Mouse (Mus musculus): ENCODE results near the gene Dbh. TPM values are rescaled to one million over a fixed set of nuclear protein-coding genes. Genes with fewer than 3 reads are reported as not detected.

Dbh gene
- polyA plus RNA-seq, 1 experiment, result not detected

DNA sequence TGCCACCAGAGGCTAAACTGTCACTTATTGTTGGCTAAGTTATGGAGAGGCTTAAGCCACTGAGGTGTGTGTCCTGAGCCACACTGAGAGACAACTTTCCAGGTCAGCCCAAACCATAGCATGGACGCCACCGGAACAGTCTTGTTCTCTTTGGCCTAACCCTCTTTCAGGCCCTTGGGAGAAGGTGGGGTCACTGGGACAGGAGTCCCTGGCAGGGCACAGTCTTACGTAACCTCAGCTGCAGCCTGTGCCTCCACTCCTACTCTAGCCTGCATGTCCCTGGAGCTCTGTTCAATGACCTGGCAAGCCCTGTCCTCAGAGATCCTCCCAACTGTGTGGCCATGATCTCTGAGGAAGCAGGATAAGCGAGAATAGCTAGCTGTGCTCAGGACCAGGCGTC is 42.1 kb downstream of the Dbh start:
- WGBS, result 96% methylated on average over 5 of the region's 5 CpGs

DNA sequence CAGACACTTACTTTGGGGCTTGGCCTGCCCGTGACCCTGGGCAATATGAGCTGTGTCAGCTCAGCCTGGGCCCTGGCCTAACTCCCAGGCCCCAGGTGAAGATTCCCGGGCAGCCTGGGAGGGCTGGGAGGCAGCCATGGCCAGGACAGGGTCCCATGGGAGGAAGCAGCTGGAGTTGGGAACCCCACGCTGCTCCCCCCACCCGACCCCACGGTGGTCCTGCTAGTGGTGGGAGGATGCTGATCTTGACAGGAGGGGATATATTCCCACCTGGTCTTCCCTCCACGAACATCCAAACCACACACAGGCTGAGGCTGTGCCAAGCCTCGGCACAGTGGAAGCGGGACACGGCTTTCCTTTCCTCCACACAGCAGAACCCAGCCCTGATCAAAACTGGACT is 44.3 kb downstream of the Dbh start:
- TF ChIP-seq CTCF (IDR thresholded peaks at IDR 0.05; ENCODE audit: insufficient read depth, low read depth, low read length) (no peak), POLR2A (IDR thresholded peaks at IDR 0.05; ENCODE audit: insufficient read depth, low read depth, low read length) (no peak)
- no peak overlapping the region for H3K27ac ChIP-seq (ENCODE audit: insufficient read depth, low read depth, low read length)
- H3K4me1 ChIP-seq (ENCODE audit: control insufficient read depth, insufficient read depth, low read length), result peaks cover 44% of the 10 kb centered on the region
- H3K4me3 ChIP-seq (ENCODE audit: insufficient read depth, low read depth, low read length), result no peak overlapping the region
- 77% methylated on average over 9 of the region's 9 CpGs for WGBS

More for the DNA sequence above, 42.1 kb downstream of the Dbh start:
- Histone ChIP-seq H3K27ac (ENCODE audit: insufficient read depth, low read depth, low read length) (no peak overlapping the region), H3K4me3 (ENCODE audit: insufficient read depth, low read depth, low read length) (no peak overlapping the region), H3K4me1 (ENCODE audit: control insufficient read depth, insufficient read depth, low read length) (peaks cover 27% of the 10 kb centered on the region)
- no peak for TF ChIP-seq POLR2A (IDR thresholded peaks at IDR 0.05; ENCODE audit: insufficient read depth, low read depth, low read length)
- TF ChIP-seq CTCF (IDR thresholded peaks at IDR 0.05; ENCODE audit: insufficient read depth, low read depth, low read length), result no peak

- no peak overlapping the region for H3K27ac ChIP-seq (ENCODE audit: insufficient read depth, low read depth, low read length)
- H3K4me1 ChIP-seq (ENCODE audit: control insufficient read depth, insufficient read depth, low read length), result peaks cover 44% of the 10 kb centered on the region
- 50% methylated on average over 5 of the region's 5 CpGs for WGBS
- H3K4me3 ChIP-seq (ENCODE audit: insufficient read depth, low read depth, low read length), result no peak overlapping the region
- no peak for TF ChIP-seq CTCF (IDR thresholded peaks at IDR 0.05; ENCODE audit: insufficient read depth, low read depth, low read length)
- no peak for TF ChIP-seq POLR2A (IDR thresholded peaks at IDR 0.05; ENCODE audit: insufficient read depth, low read depth, low read length)
Observed at GRCm38 (mm10) chr2:27209816-27210215, 44.8 kb downstream of the Dbh start.

DNA sequence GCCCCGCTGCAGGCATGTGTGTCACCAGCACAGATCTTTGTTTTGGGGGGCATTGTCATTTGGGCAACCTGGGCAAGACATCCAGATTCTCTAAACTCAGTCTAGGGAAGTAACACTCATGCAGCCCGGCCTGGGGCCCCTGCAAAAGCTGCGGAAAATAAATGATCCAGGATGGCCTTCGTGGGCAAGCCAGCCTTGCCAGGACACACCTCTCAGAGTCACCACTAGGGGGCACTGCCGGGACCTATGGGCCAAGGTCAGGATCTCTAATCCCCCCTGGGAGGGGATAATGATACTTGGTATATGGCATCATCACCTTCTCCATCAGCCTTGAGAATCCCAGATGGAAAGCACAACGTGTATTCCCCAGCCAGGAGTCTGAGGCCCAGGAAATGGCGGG is 45.2 kb downstream of the Dbh start:
- no peak overlapping the region for H3K4me3 ChIP-seq (ENCODE audit: insufficient read depth, low read depth, low read length)
- no peak overlapping the region for H3K27ac ChIP-seq (ENCODE audit: insufficient read depth, low read depth, low read length)
- TF ChIP-seq POLR2A (IDR thresholded peaks at IDR 0.05; ENCODE audit: insufficient read depth, low read depth, low read length) (no peak), CTCF (IDR thresholded peaks at IDR 0.05; ENCODE audit: insufficient read depth, low read depth, low read length) (peak; percentile 36; the same call in 1 of the 2 replicates)
- WGBS, result 68% methylated on average over 7 of the region's 7 CpGs
- peaks cover 44% of the 10 kb centered on the region for H3K4me1 ChIP-seq (ENCODE audit: control insufficient read depth, insufficient read depth, low read length)

DNA sequence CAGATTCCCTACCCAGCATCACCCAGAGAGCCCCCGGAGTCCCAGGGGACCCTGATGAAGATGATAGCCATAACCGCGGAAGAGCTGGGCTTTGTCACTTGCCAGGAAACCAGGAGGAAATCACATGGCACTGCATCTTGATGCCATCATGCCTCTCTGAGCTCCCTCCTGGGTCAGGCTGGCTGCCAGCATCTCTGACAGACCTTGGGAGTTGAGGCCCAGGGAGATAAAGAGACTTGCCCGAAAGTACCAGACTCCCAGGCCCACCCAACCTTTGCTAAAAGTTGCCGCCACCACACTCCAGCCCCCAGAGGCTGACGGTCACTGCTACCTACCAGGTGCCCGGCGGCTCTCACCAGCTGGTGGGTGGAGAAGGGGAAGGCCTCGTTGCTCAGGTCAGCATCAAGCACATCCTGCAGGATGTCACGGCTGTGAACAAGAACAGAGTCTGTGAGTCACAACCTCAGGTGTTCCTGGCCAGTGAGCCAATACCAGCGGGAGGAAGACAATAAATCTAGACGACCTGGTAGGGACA is 45.7 kb downstream of the Dbh start:
- WGBS, result 85% methylated on average over 12 of the region's 12 CpGs
- Histone ChIP-seq H3K4me1 (ENCODE audit: control insufficient read depth, insufficient read depth, low read length) (peaks cover 44% of the 10 kb centered on the region), H3K27ac (ENCODE audit: insufficient read depth, low read depth, low read length) (no peak overlapping the region), H3K4me3 (ENCODE audit: insufficient read depth, low read depth, low read length) (no peak overlapping the region)
- TF ChIP-seq CTCF (IDR thresholded peaks at IDR 0.05; ENCODE audit: insufficient read depth, low read depth, low read length) (no peak), POLR2A (IDR thresholded peaks at IDR 0.05; ENCODE audit: insufficient read depth, low read depth, low read length) (no peak)

- no peak for TF ChIP-seq CTCF (IDR thresholded peaks at IDR 0.05; ENCODE audit: insufficient read depth, low read depth, low read length)
- no peak for TF ChIP-seq POLR2A (IDR thresholded peaks at IDR 0.05; ENCODE audit: insufficient read depth, low read depth, low read length)
- Histone ChIP-seq H3K27ac (ENCODE audit: insufficient read depth, low read depth, low read length) (peak overlapping the region; percentile 58), H3K4me1 (ENCODE audit: control insufficient read depth, insufficient read depth, low read length) (peaks cover 48% of the 10 kb centered on the region), H3K4me3 (ENCODE audit: insufficient read depth, low read depth, low read length) (no peak overlapping the region)
- WGBS, result 42% methylated on average over 8 of the region's 8 CpGs
Observed at GRCm38 (mm10) chr2:27211966-27212893, 47.2 kb downstream of the Dbh start.

- Histone ChIP-seq H3K4me3 (ENCODE audit: insufficient read depth, low read depth, low read length) (no peak overlapping the region), H3K27ac (ENCODE audit: insufficient read depth, low read depth, low read length) (no peak overlapping the region), H3K4me1 (ENCODE audit: control insufficient read depth, insufficient read depth, low read length) (peaks cover 51% of the 10 kb centered on the region)
- no peak for TF ChIP-seq CTCF (IDR thresholded peaks at IDR 0.05; ENCODE audit: insufficient read depth, low read depth, low read length)
- TF ChIP-seq POLR2A (IDR thresholded peaks at IDR 0.05; ENCODE audit: insufficient read depth, low read depth, low read length), result no peak
- WGBS, result 90% methylated on average over 2 of the region's 2 CpGs
Observed at GRCm38 (mm10) chr2:27215537-27215936, 50.5 kb downstream of the Dbh start.

- no peak overlapping the region for H3K4me3 ChIP-seq (ENCODE audit: insufficient read depth, low read depth, low read length)
- peaks cover 34% of the 10 kb centered on the region for H3K4me1 ChIP-seq (ENCODE audit: control insufficient read depth, insufficient read depth, low read length)
- TF ChIP-seq CTCF (IDR thresholded peaks at IDR 0.05; ENCODE audit: insufficient read depth, low read depth, low read length) (no peak), POLR2A (IDR thresholded peaks at IDR 0.05; ENCODE audit: insufficient read depth, low read depth, low read length) (no peak)
- H3K27ac ChIP-seq (ENCODE audit: insufficient read depth, low read depth, low read length), result no peak overlapping the region
- 67% methylated on average over 2 of the region's 2 CpGs for WGBS
Observed at GRCm38 (mm10) chr2:27218121-27218544, 53.1 kb downstream of the Dbh start.

- peaks cover 35% of the 10 kb centered on the region for H3K4me1 ChIP-seq (ENCODE audit: control insufficient read depth, insufficient read depth, low read length)
- WGBS, result 58% methylated on average over 8 of the region's 8 CpGs
- no peak overlapping the region for H3K4me3 ChIP-seq (ENCODE audit: insufficient read depth, low read depth, low read length)
- H3K27ac ChIP-seq (ENCODE audit: insufficient read depth, low read depth, low read length), result no peak overlapping the region
- no peak for TF ChIP-seq CTCF (IDR thresholded peaks at IDR 0.05; ENCODE audit: insufficient read depth, low read depth, low read length)
- TF ChIP-seq POLR2A (IDR thresholded peaks at IDR 0.05; ENCODE audit: insufficient read depth, low read depth, low read length), result no peak
Observed at GRCm38 (mm10) chr2:27218569-27218968, 53.5 kb downstream of the Dbh start.
